Mouse (Mus musculus) MEL (cell line): ENCODE data around the gene Fam71a.

Source experiments
- BHLHE40 ChIP-seq: IDR thresholded peaks from 2 replicates; pipeline ENCODE4 v1.6.1; 2012; ENCODE audit warnings: low read depth, mild to moderate bottlenecking, inconsistent platforms, low read length, improper control_type of control experiment, borderline replicate concordance
- POLR2A ChIP-seq, 2 experiments: IDR thresholded peaks; 2 replicates each; pipeline ENCODE4 v1.6.1; 2011 to 2012; ENCODE audit warnings: low read length in 2 of 2, mild to moderate bottlenecking in 2 of 2, control low read depth in 1 of 2, improper control_type of control experiment in 1 of 2, low read depth in 1 of 2, moderate library complexity in 1 of 2; ENCODE audit not compliant: control insufficient read depth in 1 of 2, insufficient read depth in 1 of 2, poor library complexity in 1 of 2
- ZMIZ1 ChIP-seq: IDR thresholded peaks from 2 replicates; pipeline ENCODE4 v1.6.1; 2012; ENCODE audit warnings: low read depth, mild to moderate bottlenecking, inconsistent platforms, low read length, improper control_type of control experiment, moderate library complexity

DNA sequence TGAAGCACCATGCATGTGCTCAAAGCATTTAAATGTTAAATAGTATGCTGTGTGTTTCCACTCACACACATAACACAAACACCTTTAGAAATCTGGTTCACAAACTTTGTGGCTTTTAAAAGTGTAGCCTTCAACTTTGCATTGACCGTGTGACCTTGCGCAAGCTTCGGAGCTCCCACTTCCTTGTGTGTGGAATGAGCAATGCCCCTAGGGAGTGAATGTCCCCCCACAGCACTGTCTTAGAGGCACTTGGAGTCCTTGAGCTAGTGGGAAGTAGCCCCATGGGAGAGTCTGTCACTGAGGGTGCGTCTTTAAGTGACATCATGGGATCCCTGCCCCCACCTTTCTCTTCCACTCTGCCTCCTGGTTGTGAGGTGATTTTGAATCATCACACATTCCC, 1.6 kb upstream of the Fam71a start:
- TF ChIP-seq ZMIZ1 (no peak), BHLHE40 (no peak), POLR2A (IDR thresholded peaks at IDR 0.05; ENCODE audit: control insufficient read depth in 1 of 2, insufficient read depth in 1 of 2, low read depth in 1 of 2, low read length in 2 of 2, poor library complexity in 1 of 2) (no peak)
